Mouse (Mus musculus) embryonic stem cell, embryonic (primary cell): Measurements from ENCODE around the gene Tdrd12.

Source experiments
- CTCF ChIA-PET, 4 experiments: fragments of 300-600 bp in 2 of 4; fragments of 350-600 bp in 2 of 4; sonication (Branson Sonifier 250); formaldehyde crosslinking; loops; one replicate each; lab custom pipeline; 2022; ENCODE audit warnings: inconsistent platforms in 2 of 4; lab: Charles Lee
- POLR2A ChIA-PET, 4 experiments: fragments of 300-600 bp in 2 of 4; fragments of 350-600 bp in 2 of 4; sonication (Branson Sonifier 250); formaldehyde crosslinking; loops; one replicate each; lab custom pipeline; 2022; ENCODE audit warnings: antibody characterized with exemption in 4 of 4, inconsistent platforms in 1 of 4; lab: Charles Lee

The Tdrd12 gene

DNA sequence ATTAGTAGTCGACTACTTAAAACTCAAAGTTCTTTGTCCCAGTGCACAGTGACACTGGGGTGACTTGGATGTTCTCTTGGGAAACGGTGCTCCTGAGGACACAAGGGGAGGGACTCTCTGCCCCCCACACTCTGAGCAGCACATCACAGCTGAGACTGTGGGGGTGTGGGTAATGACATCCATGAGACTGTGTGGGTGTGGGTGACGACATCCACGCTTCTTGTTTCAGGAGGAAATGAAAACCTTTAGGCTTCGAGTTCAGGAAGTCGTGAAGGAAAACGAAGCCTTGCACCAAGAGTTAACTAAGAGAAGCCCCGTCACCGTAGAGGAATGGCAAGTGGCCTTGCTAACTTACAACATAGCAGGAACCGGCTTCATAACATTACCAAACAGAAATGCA is 114.5 kb downstream of the Tdrd12 start:
- CTCF ChIA-PET, result interaction anchor here in 1 of 4 experiments (0.7 kb wide), 1 partner anchor 792 kb away, joined by 4 read pairs; no protein-coding TSS in a partner anchor
- POLR2A ChIA-PET, result interaction anchor here in 1 of 4 experiments (1.2 to 2.6 kb wide), 2 partner anchors 13 to 26 kb away, joined by 4 to 7 read pairs; partner anchors contain the start of genes Cep89 and Faap24
